Mouse (Mus musculus): ENCODE data around the gene Pus10. TPM values are rescaled to one million over a fixed set of nuclear protein-coding genes. Genes with fewer than 3 reads are reported as not detected.
A peak's percentile ranks its signal among the peaks of the same experiment; 100 is the strongest.

Pus10 gene
- total and polyA plus RNA-seq, 3 experiments: 43.4 to 416 (median 52.5) TPM

GRCm38 (mm10) chr11:23618995-23619394 is 46.5 kb upstream of the Pus10 start:
- H3K9ac ChIP-seq (ENCODE audit: control insufficient read depth, low read depth, low read length, poor library complexity, severe bottlenecking): peak overlapping the region; percentile 34
- peak overlapping the region in 1 of 2 experiments; percentile 62; a peak in 2 of 4 replicates for H3K4me3 ChIP-seq (ENCODE audit: control insufficient read depth in 1 of 2, insufficient read depth in 1 of 2, low read depth in 2 of 2, low read length in 2 of 2)
- DNase-seq (ENCODE audit: low read depth, low spot score): peak; percentile 85
- no peaks in the 10 kb centered on the region for H3K79me2 ChIP-seq (ENCODE audit: control insufficient read depth, insufficient read depth, low read length, poor library complexity)
- peaks cover 2 to 27% of the 10 kb centered on the region in 2 experiments; a peak in 3 of 4 replicates for H3K36me3 ChIP-seq (ENCODE audit: control insufficient read depth in 1 of 2, insufficient read depth in 2 of 2, low read length in 2 of 2)
- H3K4me1 ChIP-seq (ENCODE audit: control insufficient read depth in 1 of 2, insufficient read depth in 2 of 2, low read length in 2 of 2): peaks cover 10 to 34% of the 10 kb centered on the region in 2 experiments
- no peaks in the 10 kb centered on the region for H3K27me3 ChIP-seq (ENCODE audit: control insufficient read depth in 1 of 2, insufficient read depth in 2 of 2, low read length in 2 of 2)
- no peaks in the 10 kb centered on the region for H3K9me3 ChIP-seq (replicated peaks; ENCODE audit: insufficient read depth, low read length)
- H3K27ac ChIP-seq (ENCODE audit: control insufficient read depth, low read depth, low read length): peak overlapping the region; percentile 23
- peak; percentile 67; the same call in 1 of the 2 replicates for TF ChIP-seq SIN3A (IDR thresholded peaks at IDR 0.05; ENCODE audit: low read length)
- TF ChIP-seq EP300 (IDR thresholded peaks at IDR 0.05; ENCODE audit: low read depth in 1 of 2, low read length in 2 of 2): peak; percentile 65 to 74
- TF ChIP-seq ETS1 (IDR thresholded peaks at IDR 0.05; ENCODE audit: low read depth, low read length): peak; percentile 60
- peak; percentile 58; the same call in 1 of the 2 replicates for TF ChIP-seq CHD1 (IDR thresholded peaks at IDR 0.05; ENCODE audit: low read depth, low read length)
- TF ChIP-seq MXI1 (IDR thresholded peaks at IDR 0.05; ENCODE audit: low read depth, low read length): peak; percentile 63; the same call in 1 of the 2 replicates
- TF ChIP-seq MYC (IDR thresholded peaks at IDR 0.05; ENCODE audit: low read depth, low read length): peak; percentile 86
- TF ChIP-seq MAX (IDR thresholded peaks at IDR 0.05; ENCODE audit: low read length): peak; percentile 61; the same call in 1 of the 2 replicates
- no peak for TF ChIP-seq POLR2AphosphoS5 (IDR thresholded peaks at IDR 0.05; ENCODE audit: borderline replicate concordance, low read depth, low read length)
- 0 out of 2 replicates have a peak, but pooled peaks have one; percentile 15 for TF ChIP-seq ELF1 (IDR thresholded peaks at IDR 0.05; ENCODE audit: low read depth, low read length)
- TF ChIP-seq NELFE (IDR thresholded peaks at IDR 0.05; ENCODE audit: low read depth, low read length): peak; percentile 31; the same call in 1 of the 2 replicates
- no peak for TF ChIP-seq TCF12 (IDR thresholded peaks at IDR 0.05; ENCODE audit: low read depth, low read length)
- no peak; the same call in 1 of the 2 replicates for TF ChIP-seq SMC3 (IDR thresholded peaks at IDR 0.05; ENCODE audit: low read depth, low read length)
- TF ChIP-seq CTCF (IDR thresholded peaks at IDR 0.05 in 2 of 3, conservative IDR thresholded peaks at IDR 0.05 in 1 of 3; ENCODE audit: control insufficient read depth in 1 of 3, insufficient read depth in 1 of 3, low read depth in 2 of 3, low read length in 3 of 3, poor library complexity in 1 of 3, severe bottlenecking in 1 of 3): no peak
- no peak for TF ChIP-seq MAFK (IDR thresholded peaks at IDR 0.05; ENCODE audit: borderline replicate concordance, low read depth, low read length)
- no peak for TF ChIP-seq E2F4 (IDR thresholded peaks at IDR 0.05; ENCODE audit: borderline replicate concordance, low read depth, low read length)
- peak; percentile 81 for TF ChIP-seq BHLHE40 (IDR thresholded peaks at IDR 0.05; ENCODE audit: borderline replicate concordance, low read depth, low read length)
- no peak for TF ChIP-seq UBTF (IDR thresholded peaks at IDR 0.05; ENCODE audit: borderline replicate concordance, insufficient read depth, low read depth, low read length)
- TF ChIP-seq JUND (IDR thresholded peaks at IDR 0.05; ENCODE audit: low read depth, low read length): no peak
- TF ChIP-seq TAL1 (IDR thresholded peaks at IDR 0.05; ENCODE audit: low read length): no peak
- no peak for TF ChIP-seq MAZ (IDR thresholded peaks at IDR 0.05; ENCODE audit: low read depth, low read length)
- TF ChIP-seq ZMIZ1 (IDR thresholded peaks at IDR 0.05; ENCODE audit: low read depth, low read length): no peak
- no peak for TF ChIP-seq CHD2 (IDR thresholded peaks at IDR 0.05; ENCODE audit: low read length)
- TF ChIP-seq RAD21 (IDR thresholded peaks at IDR 0.05; ENCODE audit: low read depth, low read length): no peak
- TF ChIP-seq GABPA (IDR thresholded peaks at IDR 0.05; ENCODE audit: low read depth, low read length): no peak
- peak; percentile 70 for TF ChIP-seq RCOR1 (IDR thresholded peaks at IDR 0.05; ENCODE audit: low read depth, low read length)
- no peak for TF ChIP-seq ZNF384 (IDR thresholded peaks at IDR 0.05; ENCODE audit: low read depth, low read length)
- peak; percentile 54 for TF ChIP-seq GATA1 (IDR thresholded peaks at IDR 0.05; ENCODE audit: low read depth, low read length)
- TF ChIP-seq TBP (IDR thresholded peaks at IDR 0.05; ENCODE audit: low read depth, low read length): no peak
- TF ChIP-seq NRF1 (IDR thresholded peaks at IDR 0.05; ENCODE audit: insufficient read depth, low read depth, low read length, poor library complexity, severe bottlenecking): no peak
- no peak for TF ChIP-seq KAT2A (conservative IDR thresholded peaks at IDR 0.05; ENCODE audit: low read depth, low read length)
- TF ChIP-seq MYB (IDR thresholded peaks at IDR 0.05; ENCODE audit: low read depth, low read length): peak; percentile 86
- no peak for TF ChIP-seq USF2 (IDR thresholded peaks at IDR 0.05; ENCODE audit: borderline replicate concordance in 1 of 2, insufficient read depth in 1 of 2, low read depth in 1 of 2, low read length in 2 of 2)
- no peak for TF ChIP-seq POLR2AphosphoS2 (IDR thresholded peaks at IDR 0.05; ENCODE audit: low read length)
- 0 out of 2 replicates have a peak, but pooled peaks have one; percentile 24 for TF ChIP-seq MEF2A (IDR thresholded peaks at IDR 0.05; ENCODE audit: extremely low read depth, insufficient replicate concordance, low read depth, low read length, poor library complexity, severe bottlenecking)
- no peak for TF ChIP-seq ZKSCAN1 (IDR thresholded peaks at IDR 0.05; ENCODE audit: low read depth, low read length)
- no peak for TF ChIP-seq POLR2A (IDR thresholded peaks at IDR 0.05; ENCODE audit: control insufficient read depth in 1 of 2, insufficient read depth in 1 of 2, low read depth in 1 of 2, low read length in 2 of 2, poor library complexity in 1 of 2)
- TF ChIP-seq USF1 (IDR thresholded peaks at IDR 0.05; ENCODE audit: low read depth, low read length): no peak

Data from MEL (cell line).